Mouse (Mus musculus) C2C12 (cell line): ENCODE measurements at regions not wholly inside any gene's neighbourhood (a gene's known extent, or its start where the extent isn't known, plus 50 kb on each side); places are given as distances from the start of the nearest gene placed in this dataset.

ENCODE experiments used
- CTCF ChIP-seq: IDR thresholded peaks from one replicate; pipeline ENCODE4 v1.5.1; 2011; ENCODE audit not compliant: control insufficient read depth, insufficient read depth, insufficient read length
- USF1 ChIP-seq: IDR thresholded peaks from one replicate; pipeline ENCODE4 v1.6.1; 2011; ENCODE audit warnings: low read depth, mild to moderate bottlenecking, control low read depth, moderate library complexity

- TF ChIP-seq USF1, result no peak
- TF ChIP-seq CTCF, result no peak
Observed at GRCm38 (mm10) chr9:72197331-72197732, 77.3 kb upstream of the Zfp280d start.
